ENCODE assay signal across 22 mouse cellular contexts in genomic region chr13:19081932-19082331, GRCm38 (mm10).
"Had no signal": no experiment of that assay in that cellular context is flagged by ENCODE, and none has a peak within 500 bp of the region (broad histone marks: within the 10 kb centered on the region; RNA-seq: fewer than 3 reads in every experiment).

No protein-coding gene starts in this region.

- H3K4me3 ChIP-seq: gastrocnemius, adult 2 months; heart, embryonic 10.5 days; heart, embryonic 12.5 days; hindbrain, embryonic 10.5 days; hindbrain, embryonic 12.5 days; hindbrain, embryonic 15.5 days; layer of hippocampus, adult 2 months; limb, embryonic 10.5 days; limb, embryonic 12.5 days had no signal

- H3K4me1 ChIP-seq: heart, embryonic 10.5 days; heart, embryonic 12.5 days; hindbrain, embryonic 10.5 days; hindbrain, embryonic 12.5 days; hindbrain, embryonic 15.5 days; limb, embryonic 10.5 days; limb, embryonic 12.5 days had no signal

- H3K9ac ChIP-seq: heart, embryonic 12.5 days; hindbrain, embryonic 12.5 days; hindbrain, embryonic 15.5 days; limb, embryonic 12.5 days had no signal

- DNase-seq: gastrocnemius, adult 2 months; gastrocnemius, postnatal 10 days; gastrocnemius, postnatal 25 days; heart, adult 18-20 months; heart, postnatal 10 days; heart, postnatal 4 days; kidney, adult 11 months; kidney, adult 8-10 months; kidney, postnatal 10 days; kidney, postnatal 25 days; kidney, postnatal 4 days had no signal

- H3K36me3 ChIP-seq: heart, embryonic 10.5 days; heart, embryonic 12.5 days; hindbrain, embryonic 10.5 days; hindbrain, embryonic 12.5 days; limb, embryonic 10.5 days; limb, embryonic 12.5 days had no signal

- H3K27ac ChIP-seq: gastrocnemius, adult 2 months; heart, embryonic 10.5 days; hindbrain, embryonic 10.5 days; hindbrain, embryonic 12.5 days; hindbrain, embryonic 15.5 days; hindbrain, postnatal 0 days; layer of hippocampus, adult 2 months; limb, embryonic 10.5 days; limb, embryonic 12.5 days had no signal

- ATAC-seq: forebrain, embryonic 16.5 days; hindbrain, postnatal 0 days; intestine, embryonic 16.5 days had no signal

- H3K4me2 ChIP-seq: heart, embryonic 12.5 days; hindbrain, embryonic 12.5 days; hindbrain, embryonic 15.5 days; limb, embryonic 12.5 days had no signal

- H3K27me3 ChIP-seq: heart, embryonic 12.5 days; hindbrain, embryonic 12.5 days; hindbrain, embryonic 15.5 days; limb, embryonic 12.5 days had no signal

- H3K9me3 ChIP-seq: heart, embryonic 10.5 days; heart, embryonic 12.5 days; hindbrain, embryonic 10.5 days; hindbrain, embryonic 12.5 days; hindbrain, embryonic 15.5 days; limb, embryonic 10.5 days; limb, embryonic 12.5 days had no signal
